Mouse (Mus musculus) forebrain, embryonic 16.5 days (tissue): Measurements from ENCODE around the gene Wiz. TPM values are rescaled to one million over a fixed set of nuclear protein-coding genes. Genes with fewer than 3 reads are reported as not detected.

Experiments used
- ATAC-seq: fragments of 200-750 bp; cut with Nextera tagmentation; 2 replicates; pipeline ENCODE4 v1.8.0; 2017; ENCODE audit warnings: mild to moderate bottlenecking, moderate library complexity
- H3K27ac ChIP-seq: fragments of 300-500 bp; sonication (generic); 2 replicates; pipeline ENCODE4 v1.5.1; 2014; ENCODE audit warnings: low read length, control low read depth
- H3K27me3 ChIP-seq: fragments of 300-500 bp; sonication (generic); replicated peaks from 2 replicates; pipeline ENCODE4 v1.6.1; 2014; ENCODE audit warnings: low read length; ENCODE audit not compliant: control insufficient read depth, insufficient read depth
- H3K36me3 ChIP-seq: fragments of 300-500 bp; sonication (generic); 2 replicates; pipeline ENCODE4 v1.6.1; 2014; ENCODE audit not compliant: control insufficient read depth, insufficient read depth
- H3K4me1 ChIP-seq: fragments of 300-500 bp; sonication (generic); replicated peaks from 2 replicates; pipeline ENCODE4 v1.6.1; 2014; ENCODE audit warnings: low read length; ENCODE audit not compliant: control insufficient read depth, insufficient read depth
- H3K4me2 ChIP-seq: fragments of 300-500 bp; sonication (generic); 2 replicates; pipeline ENCODE4 v1.6.1; 2014; ENCODE audit warnings: mild to moderate bottlenecking, low read length, control low read depth
- H3K4me3 ChIP-seq: fragments of 300-500 bp; sonication (generic); replicated peaks from 2 replicates; pipeline ENCODE4 v1.5.1; 2014; ENCODE audit warnings: mild to moderate bottlenecking, low read length, control low read depth
- H3K9ac ChIP-seq: fragments of 300-500 bp; sonication (generic); replicated peaks from 2 replicates; pipeline ENCODE4 v1.6.1; 2014; ENCODE audit warnings: low read depth, low read length, control low read depth
- H3K9me3 ChIP-seq: fragments of 300-500 bp; sonication (generic); 2 replicates; pipeline ENCODE4 v1.6.1; 2016; ENCODE audit warnings: low read length; ENCODE audit not compliant: control insufficient read depth
- WGBS: fragments of 180-500 bp; shearing (Covaris S2); extraction: QIAGEN DNeasy Blood & Tissue Kit; methylation state at CpG from one replicate; pipeline ENCODE4 v1.1.7; 2014; 5-methylcytosine and 5-hydroxymethylcytosine counted together
- polyA plus RNA-seq: library from polyadenylated mRNA; unstranded; fragments of >200 nt; fragmentation: Nextera tagmentation; extraction: Ambion mirVana; gene quantifications from 2 replicates; pipeline ENCODE4 v1.2.1, GENCODE M21; 2015

Wiz gene
- polyA plus RNA-seq, 1 experiment from 2014 or later = 39.1 TPM

GRCm38 (mm10) chr17:32415417-32416020 is 26.3 kb upstream of the Wiz start:
- H3K9ac ChIP-seq = no peak overlapping the region
- H3K4me1 ChIP-seq = no peaks in the 10 kb centered on the region
- 0 out of 2 replicates have a peak, but pooled peaks cover 3% of the 10 kb centered on the region for H3K27me3 ChIP-seq
- no peaks in the 10 kb centered on the region for H3K9me3 ChIP-seq
- H3K4me2 ChIP-seq = no peak overlapping the region
- WGBS = 54% methylated on average over 24 of the region's 24 CpGs
- no peak overlapping the region for H3K4me3 ChIP-seq
- no peak for ATAC-seq
- H3K36me3 ChIP-seq = no peaks in the 10 kb centered on the region
- H3K27ac ChIP-seq = no peak overlapping the region

- Histone ChIP-seq H3K27me3 (0 out of 2 replicates have a peak, but pooled peaks cover 3% of the 10 kb centered on the region), H3K36me3 (no peaks in the 10 kb centered on the region), H3K9ac (no peak overlapping the region), H3K27ac (no peak overlapping the region), H3K4me3 (no peak overlapping the region), H3K4me1 (no peaks in the 10 kb centered on the region), H3K4me2 (no peak overlapping the region), H3K9me3 (no peaks in the 10 kb centered on the region)
- WGBS = 88% methylated on average over 6 of the region's 6 CpGs
- ATAC-seq = no peak
Measured at GRCm38 (mm10) chr17:32411898-32412297, 22.7 kb upstream of the Wiz start.

GRCm38 (mm10) chr17:32403417-32403816 is 14.2 kb upstream of the Wiz start, which contains the start of gene Rasal3:
Rasal3 (minus strand) TSS chr17:32403583.
- no peaks in the 10 kb centered on the region for H3K36me3 ChIP-seq
- H3K9ac ChIP-seq = no peak within 1 kb of the TSS
- H3K27me3 ChIP-seq = peaks cover 7% of the 10 kb centered on the region; the same call in 1 of the 2 replicates
- no peak within 1 kb of the TSS for H3K27ac ChIP-seq
- WGBS = 85% methylated on average over 8 of the region's 8 CpGs
- H3K9me3 ChIP-seq = no peaks in the 10 kb centered on the region
- no peak within 1 kb of the TSS for H3K4me3 ChIP-seq
- H3K4me1 ChIP-seq = no peaks in the 10 kb centered on the region
- no peak within 1 kb of the TSS for H3K4me2 ChIP-seq
- no peak for ATAC-seq

GRCm38 (mm10) chr17:32402779-32403157 is 13.5 kb upstream of the Wiz start:
- no peak overlapping the region for H3K9ac ChIP-seq
- no peaks in the 10 kb centered on the region for H3K36me3 ChIP-seq
- H3K9me3 ChIP-seq = no peaks in the 10 kb centered on the region
- H3K27me3 ChIP-seq = peaks cover 14% of the 10 kb centered on the region
- WGBS = 70% methylated on average over 11 of the region's 11 CpGs
- H3K4me2 ChIP-seq = no peak overlapping the region
- no peak overlapping the region for H3K4me3 ChIP-seq
- H3K4me1 ChIP-seq = no peaks in the 10 kb centered on the region
- ATAC-seq = no peak
- H3K27ac ChIP-seq = no peak overlapping the region

GRCm38 (mm10) chr17:32402011-32402778 is 13.0 kb upstream of the Wiz start:
- Histone ChIP-seq H3K27ac (no peak overlapping the region), H3K36me3 (no peaks in the 10 kb centered on the region), H3K9ac (no peak overlapping the region), H3K4me3 (no peak overlapping the region), H3K4me2 (no peak overlapping the region), H3K9me3 (no peaks in the 10 kb centered on the region), H3K27me3 (peaks cover 20% of the 10 kb centered on the region), H3K4me1 (no peaks in the 10 kb centered on the region)
- ATAC-seq = no peak
- WGBS = 85% methylated on average over 9 of the region's 9 CpGs

GRCm38 (mm10) chr17:32396266-32396665 is 7.0 kb upstream of the Wiz start:
- Histone ChIP-seq H3K27ac (no peak overlapping the region), H3K27me3 (peaks cover 69% of the 10 kb centered on the region), H3K9me3 (no peaks in the 10 kb centered on the region), H3K4me2 (peak overlapping the region; percentile 35), H3K36me3 (no peaks in the 10 kb centered on the region), H3K4me1 (peaks cover 3% of the 10 kb centered on the region; the same call in 1 of the 2 replicates), H3K9ac (no peak overlapping the region), H3K4me3 (peak overlapping the region; percentile 22; the same call in 1 of the 2 replicates)
- ATAC-seq = no peak
- 4% methylated on average over 33 of the region's 37 CpGs for WGBS

GRCm38 (mm10) chr17:32393944-32394343 is 4.7 kb upstream of the Wiz start:
- H3K27me3 ChIP-seq = peaks cover 74% of the 10 kb centered on the region
- no peak for ATAC-seq
- no peak overlapping the region for H3K4me2 ChIP-seq
- no peaks in the 10 kb centered on the region for H3K36me3 ChIP-seq
- WGBS = 76% methylated on average over 10 of the region's 10 CpGs
- H3K4me3 ChIP-seq = no peak overlapping the region
- H3K4me1 ChIP-seq = peaks cover 3% of the 10 kb centered on the region; the same call in 1 of the 2 replicates
- H3K9ac ChIP-seq = no peak overlapping the region
- no peaks in the 10 kb centered on the region for H3K9me3 ChIP-seq
- H3K27ac ChIP-seq = no peak overlapping the region

- Histone ChIP-seq H3K9ac (peak overlapping the region; percentile 94), H3K9me3 (no peaks in the 10 kb centered on the region), H3K4me3 (peak overlapping the region; percentile 86), H3K27ac (peak overlapping the region; percentile 78), H3K36me3 (peaks cover 13% of the 10 kb centered on the region), H3K4me2 (peak overlapping the region; percentile 96), H3K4me1 (peaks cover 13% of the 10 kb centered on the region), H3K27me3 (peaks cover 27% of the 10 kb centered on the region)
- peak; percentile 60 for ATAC-seq
- WGBS = under 1% methylated on average over 37 of the region's 39 CpGs
Measured at GRCm38 (mm10) chr17:32388370-32389100, 704 bp downstream of the Wiz start.

- ATAC-seq = no peak
- Histone ChIP-seq H3K9me3 (no peaks in the 10 kb centered on the region), H3K4me2 (peak overlapping the region; percentile 96), H3K36me3 (peaks cover 17% of the 10 kb centered on the region), H3K9ac (peak overlapping the region; percentile 94), H3K4me1 (peaks cover 17% of the 10 kb centered on the region), H3K4me3 (peak overlapping the region; percentile 86), H3K27ac (no peak overlapping the region), H3K27me3 (peaks cover 23% of the 10 kb centered on the region)
- WGBS = 36% methylated on average over 7 of the region's 7 CpGs
Measured at GRCm38 (mm10) chr17:32387986-32388369, 1.3 kb downstream of the Wiz start.
